Mouse (Mus musculus): Measurements from ENCODE around the gene Hemgn. TPM values are rescaled to one million over a fixed set of nuclear protein-coding genes. Genes with fewer than 3 reads are reported as not detected.

The Hemgn gene
- not detected for total RNA-seq (2021)
- long read RNA-seq, experiment 1, result 0 reads
- long read RNA-seq, experiment 2, result 0 reads

GRCm38 (mm10) chr4:46413406-46413805, at the start of gene Hemgn:
Hemgn (minus strand) TSS chr4:46413506.
- DNase-seq (ENCODE audit: low spot score), result no peak

- no peak for DNase-seq (ENCODE audit: low spot score)
Measured at GRCm38 (mm10) chr4:46458411-46458810, 45.1 kb upstream of the Hemgn start.

GRCm38 (mm10) chr4:46457186-46457585, 43.9 kb upstream of the Hemgn start:
- no peak for DNase-seq (ENCODE audit: low spot score)

- DNase-seq (ENCODE audit: low spot score), result no peak
Measured at GRCm38 (mm10) chr4:46456762-46457161, 43.5 kb upstream of the Hemgn start.

GRCm38 (mm10) chr4:46454097-46454864, 41.0 kb upstream of the Hemgn start:
- DNase-seq (ENCODE audit: low spot score), result no peak

- no peak for DNase-seq (ENCODE audit: low spot score)
Measured at GRCm38 (mm10) chr4:46452855-46453719, 39.8 kb upstream of the Hemgn start.

GRCm38 (mm10) chr4:46452481-46452850, 39.2 kb upstream of the Hemgn start:
- DNase-seq (ENCODE audit: low spot score), result peak; percentile 37

- DNase-seq (ENCODE audit: low spot score), result peak; percentile 67
Measured at GRCm38 (mm10) chr4:46451758-46452480, 38.6 kb upstream of the Hemgn start.

GRCm38 (mm10) chr4:46451240-46451757, 38.0 kb upstream of the Hemgn start:
- DNase-seq (ENCODE audit: low spot score), result peak; percentile 71

GRCm38 (mm10) chr4:46450519-46451131, 37.3 kb upstream of the Hemgn start, which contains the start of gene Anp32b:
Anp32b (plus strand) TSS chr4:46450902.
- peak; percentile 91 for DNase-seq (ENCODE audit: low spot score)

- DNase-seq (ENCODE audit: low spot score), result no peak
Measured at GRCm38 (mm10) chr4:46450020-46450518, 36.8 kb upstream of the Hemgn start.

GRCm38 (mm10) chr4:46448886-46449285, 35.6 kb upstream of the Hemgn start:
- no peak for DNase-seq (ENCODE audit: low spot score)

- no peak for DNase-seq (ENCODE audit: low spot score)
Measured at GRCm38 (mm10) chr4:46447461-46447860, 34.2 kb upstream of the Hemgn start.

GRCm38 (mm10) chr4:46445237-46445945, 32.1 kb upstream of the Hemgn start:
- DNase-seq (ENCODE audit: low spot score), result no peak

- DNase-seq (ENCODE audit: low spot score), result no peak
Measured at GRCm38 (mm10) chr4:46442501-46442900, 29.2 kb upstream of the Hemgn start.

- no peak for DNase-seq (ENCODE audit: low spot score)
Measured at GRCm38 (mm10) chr4:46432339-46433036, 19.2 kb upstream of the Hemgn start.

GRCm38 (mm10) chr4:46428903-46429499, 15.7 kb upstream of the Hemgn start:
- DNase-seq (ENCODE audit: low spot score), result no peak

- DNase-seq (ENCODE audit: low spot score), result no peak
Measured at GRCm38 (mm10) chr4:46422625-46423024, 9.3 kb upstream of the Hemgn start.

GRCm38 (mm10) chr4:46418851-46419250, 5.5 kb upstream of the Hemgn start:
- DNase-seq (ENCODE audit: low spot score), result no peak

All from gastrocnemius, adult 18-20 months (tissue).